Mouse (Mus musculus) right cerebral cortex, postnatal 10 days (tissue): ENCODE data around the gene Zfp964.
"Not testable (repeated sequence)": the region's sequence is repeated elsewhere in the genome, so short reads cannot be mapped to it uniquely, and the experiment has no call there.

ENCODE experiments used
- DNase-seq, 2 experiments: peaks; one replicate each; pipeline ENCODE4 v3.0.0; 2021; ENCODE audit warnings: low spot score in 2 of 2

Zfp964 gene

GRCm38 (mm10) chr8:69654358-69654981, at the start of gene Zfp964:
Gene Zfp964, plus strand, starts transcription at chr8:69654479.
- peak; percentile 96 to 97 for DNase-seq

GRCm38 (mm10) chr8:69614687-69615086, 39.6 kb upstream of the Zfp964 start:
- no peak for DNase-seq

GRCm38 (mm10) chr8:69618078-69618477, 36.2 kb upstream of the Zfp964 start:
- DNase-seq: no peak

- DNase-seq: peak; percentile 97 to 99
Measured at GRCm38 (mm10) chr8:69625095-69625789, 29.0 kb upstream of the Zfp964 start, which contains the start of gene Zfp868. Gene Zfp868, minus strand, starts transcription at chr8:69625548.

- no peak for DNase-seq
Measured at GRCm38 (mm10) chr8:69653808-69654357, 396 bp upstream of the Zfp964 start.

GRCm38 (mm10) chr8:69661294-69661693, 7.0 kb downstream of the Zfp964 start:
- no peak for DNase-seq

GRCm38 (mm10) chr8:69665051-69665450, 10.8 kb downstream of the Zfp964 start:
- not testable (repeated sequence) for DNase-seq

GRCm38 (mm10) chr8:69701810-69702209, 47.5 kb downstream of the Zfp964 start:
- DNase-seq: no peak

- peak in 1 of 2 experiments; percentile 13 for DNase-seq
Measured at GRCm38 (mm10) chr8:69710624-69711023, 56.3 kb downstream of the Zfp964 start, which contains the start of gene Zfp869. Gene Zfp869, minus strand, starts transcription at chr8:69710724.

GRCm38 (mm10) chr8:69713516-69713915, 59.2 kb downstream of the Zfp964 start:
- no peak for DNase-seq

GRCm38 (mm10) chr8:69715366-69715765, 61.1 kb downstream of the Zfp964 start:
- peak in 1 of 2 experiments; percentile 25 for DNase-seq
